Mouse (Mus musculus): Measurements from ENCODE around the gene Wasf3. TPM values are rescaled to one million over a fixed set of nuclear protein-coding genes. Genes with fewer than 3 reads are reported as not detected.

Wasf3 gene
- polyA plus RNA-seq, 1 experiment from 2014 or later: 19.9 TPM

Other genes with a start within 250 kb of the Wasf3 start
- not detected in 2 replicates for gene Gm5565, start 224.4 kb upstream of the Wasf3 start, polyA plus RNA-seq (2015; fragmentation: Nextera tagmentation; extraction: Ambion mirVana)
- gene Gm6309, start 214.3 kb upstream of the Wasf3 start, polyA plus RNA-seq (2015; fragmentation: Nextera tagmentation; extraction: Ambion mirVana): not detected in 2 replicates
- 0.51 TPM in 1 of 2 replicates, not detected in the other for gene 1700001J03Rik, start 199.7 kb upstream of the Wasf3 start, polyA plus RNA-seq (2015; fragmentation: Nextera tagmentation; extraction: Ambion mirVana)
- 26.7 and 30.8 TPM in 2 replicates for gene Rnf6, start 163.4 kb upstream of the Wasf3 start, polyA plus RNA-seq (2015; fragmentation: Nextera tagmentation; extraction: Ambion mirVana)
- gene Cdk8, start 153.8 kb upstream of the Wasf3 start, polyA plus RNA-seq (2015; fragmentation: Nextera tagmentation; extraction: Ambion mirVana): 19.2 and 20.7 TPM in 2 replicates
- gene Gm6408, start 97.0 kb downstream of the Wasf3 start, polyA plus RNA-seq (2015; fragmentation: Nextera tagmentation; extraction: Ambion mirVana): 0.13 TPM in 1 of 2 replicates, not detected in the other
- not detected in 2 replicates for gene Gm6370, start 106.4 kb downstream of the Wasf3 start, polyA plus RNA-seq (2015; fragmentation: Nextera tagmentation; extraction: Ambion mirVana)
- not detected in 2 replicates for gene 4930449I24Rik, start 117.4 kb downstream of the Wasf3 start, polyA plus RNA-seq (2015; fragmentation: Nextera tagmentation; extraction: Ambion mirVana)
- gene Gm3402, start 129.1 kb downstream of the Wasf3 start, polyA plus RNA-seq (2015; fragmentation: Nextera tagmentation; extraction: Ambion mirVana): not detected in 2 replicates
- not detected in 2 replicates for gene Gm3404, start 140.8 kb downstream of the Wasf3 start, polyA plus RNA-seq (2015; fragmentation: Nextera tagmentation; extraction: Ambion mirVana)
- not detected in 2 replicates for gene Gm3409, start 152.7 kb downstream of the Wasf3 start, polyA plus RNA-seq (2015; fragmentation: Nextera tagmentation; extraction: Ambion mirVana)
- gene Gm3415, start 171.2 kb downstream of the Wasf3 start, polyA plus RNA-seq (2015; fragmentation: Nextera tagmentation; extraction: Ambion mirVana): not detected in 2 replicates
- gene Gpr12, start 200.3 kb downstream of the Wasf3 start, polyA plus RNA-seq (2015; fragmentation: Nextera tagmentation; extraction: Ambion mirVana): 21.0 and 27.5 TPM in 2 replicates

All from hindbrain, embryonic 15.5 days (tissue).